Mouse (Mus musculus) bone marrow macrophage, adult 2 months (primary cell): Measurements from ENCODE around the gene Mcm6. TPM values are rescaled to one million over a fixed set of nuclear protein-coding genes. Genes with fewer than 3 reads are reported as not detected.

Experiments used
- H3K27ac ChIP-seq: 2 replicates; pipeline ENCODE4 v1.5.1; 2012; ENCODE audit warnings: low read depth, low read length; ENCODE audit not compliant: insufficient read depth
- H3K4me1 ChIP-seq: 2 replicates; pipeline ENCODE4 v1.6.1; 2012; ENCODE audit warnings: low read length; ENCODE audit not compliant: control insufficient read depth, insufficient read depth
- H3K4me3 ChIP-seq: 2 replicates; pipeline ENCODE4 v1.5.1; 2012; ENCODE audit warnings: mild to moderate bottlenecking, low read length, moderate library complexity; ENCODE audit not compliant: insufficient read depth
- CTCF ChIP-seq: IDR thresholded peaks from 2 replicates; pipeline ENCODE4 v1.5.1; 2012; ENCODE audit warnings: low read depth, mild to moderate bottlenecking, low read length, moderate library complexity
- POLR2A ChIP-seq: IDR thresholded peaks from 2 replicates; pipeline ENCODE4 v1.6.1; 2012; ENCODE audit warnings: mild to moderate bottlenecking, low read depth, low read length, borderline replicate concordance
- polyA plus RNA-seq: library from polyadenylated mRNA; stranded (reverse); fragments of >200 nt; gene quantifications from 2 replicates; pipeline ENCODE4 v1.2.4, GENCODE M21; 2012; ENCODE audit not compliant: missing spikeins, insufficient read depth, insufficient read length

The Mcm6 gene
- polyA plus RNA-seq, 1 experiment: 44.6 TPM

DNA sequence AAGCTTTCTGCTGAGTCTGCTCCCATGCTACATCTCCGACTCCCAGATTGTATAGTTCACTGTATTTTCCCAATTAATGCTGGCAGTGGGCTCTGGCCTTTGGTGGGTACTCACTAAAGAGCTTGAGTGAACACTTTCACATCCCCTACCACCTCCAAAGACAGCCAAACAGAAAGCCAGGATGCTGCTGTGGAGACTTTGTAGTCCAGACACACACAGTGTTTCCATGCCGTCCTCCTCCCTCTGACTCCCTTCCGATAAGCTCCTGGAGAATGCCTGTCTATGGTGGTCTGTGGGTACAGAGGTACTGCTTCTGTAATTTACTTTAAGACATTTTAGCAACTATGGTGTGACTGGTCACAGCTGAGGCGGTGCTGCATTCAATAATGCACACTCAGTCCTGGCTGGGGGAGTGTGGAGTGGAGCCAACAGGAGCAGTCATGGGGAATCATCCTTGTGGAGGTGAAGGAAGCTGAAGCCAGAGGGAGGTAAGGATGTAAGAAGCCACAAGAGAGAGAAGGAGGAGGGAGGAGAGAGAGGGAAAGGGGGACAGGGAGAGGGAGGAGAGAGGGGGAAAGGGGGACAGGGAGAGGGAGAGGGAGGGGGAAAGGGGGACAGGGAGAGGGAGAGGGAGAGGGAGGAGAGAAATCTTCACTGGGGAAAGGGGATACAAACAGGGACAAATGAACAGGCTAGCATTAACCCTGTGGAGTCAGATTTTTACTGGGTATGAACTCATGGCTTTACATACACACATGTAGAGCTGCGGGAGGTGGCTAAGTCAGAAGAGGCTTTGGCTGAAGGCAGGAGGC is 63.5 kb downstream of the Mcm6 start:
- H3K4me3 ChIP-seq: no peak overlapping the region
- no peak overlapping the region for H3K27ac ChIP-seq
- TF ChIP-seq POLR2A: no peak
- no peak for TF ChIP-seq CTCF
- no peaks in the 10 kb centered on the region for H3K4me1 ChIP-seq

DNA sequence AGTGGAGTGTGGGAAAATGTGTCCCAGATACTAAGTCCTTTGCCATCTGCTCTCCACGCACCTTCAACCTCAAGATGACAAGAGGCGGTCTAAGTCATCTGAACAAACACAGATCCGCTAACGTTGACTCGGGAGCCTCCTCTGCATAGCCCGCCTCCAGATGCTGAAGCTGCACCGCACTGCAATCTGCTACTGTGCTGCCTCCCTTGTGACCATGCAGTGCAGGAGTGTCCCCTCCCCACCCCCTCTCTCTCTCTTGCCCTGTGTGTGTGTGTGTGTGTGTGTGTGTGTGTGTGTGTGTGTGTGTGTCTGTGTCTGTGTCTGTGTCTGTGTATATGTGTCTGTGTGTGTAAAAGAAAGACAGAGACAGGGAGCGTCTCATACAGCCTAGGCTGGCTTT is 64.2 kb downstream of the Mcm6 start:
- Histone ChIP-seq H3K4me3 (no peak overlapping the region), H3K27ac (no peak overlapping the region), H3K4me1 (no peaks in the 10 kb centered on the region)
- TF ChIP-seq CTCF: no peak

DNA sequence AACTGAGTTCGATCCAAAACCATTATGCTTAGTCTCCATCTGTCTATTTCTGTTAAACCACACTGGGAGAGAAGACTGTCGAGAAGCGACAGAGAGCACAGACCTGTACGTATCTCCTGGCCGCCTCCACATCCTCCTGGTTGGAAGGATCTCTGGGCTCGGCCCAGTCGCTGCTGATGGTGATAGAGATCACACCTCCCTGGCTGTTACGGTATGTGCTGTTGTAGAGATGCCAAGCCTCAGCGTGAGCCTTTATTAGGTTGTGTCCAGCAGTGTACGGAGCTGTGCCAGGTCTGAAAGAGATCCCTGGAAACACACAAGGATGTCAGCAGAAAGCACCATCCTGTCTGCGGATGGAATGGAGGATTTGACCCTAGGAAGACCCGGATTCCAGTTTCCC is 65.9 kb downstream of the Mcm6 start:
- H3K4me3 ChIP-seq: no peak overlapping the region
- no peaks in the 10 kb centered on the region for H3K4me1 ChIP-seq
- TF ChIP-seq CTCF (no peak), POLR2A (no peak)
- H3K27ac ChIP-seq: no peak overlapping the region

DNA sequence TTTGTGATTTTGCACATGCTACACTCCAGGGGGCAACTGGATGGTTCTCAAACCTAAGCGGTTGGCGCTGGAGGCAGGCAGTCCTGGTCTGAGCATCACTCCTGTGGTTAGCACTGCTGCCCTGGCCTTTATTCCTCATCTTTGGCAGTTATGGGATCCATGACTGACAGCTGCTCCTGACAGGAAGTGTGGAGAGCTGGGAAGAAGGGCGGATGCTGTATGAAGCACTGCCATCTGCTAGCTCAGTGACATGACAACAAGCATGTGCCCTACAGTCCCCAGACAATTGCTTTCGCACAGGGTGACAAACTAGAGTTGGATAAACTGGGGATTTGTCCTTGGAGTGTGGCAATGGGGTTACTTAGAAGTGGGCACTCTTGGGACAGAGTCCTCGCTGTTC is 69.2 kb downstream of the Mcm6 start:
- TF ChIP-seq POLR2A (no peak), CTCF (no peak)
- Histone ChIP-seq H3K4me1 (no peaks in the 10 kb centered on the region), H3K4me3 (no peak overlapping the region)

DNA sequence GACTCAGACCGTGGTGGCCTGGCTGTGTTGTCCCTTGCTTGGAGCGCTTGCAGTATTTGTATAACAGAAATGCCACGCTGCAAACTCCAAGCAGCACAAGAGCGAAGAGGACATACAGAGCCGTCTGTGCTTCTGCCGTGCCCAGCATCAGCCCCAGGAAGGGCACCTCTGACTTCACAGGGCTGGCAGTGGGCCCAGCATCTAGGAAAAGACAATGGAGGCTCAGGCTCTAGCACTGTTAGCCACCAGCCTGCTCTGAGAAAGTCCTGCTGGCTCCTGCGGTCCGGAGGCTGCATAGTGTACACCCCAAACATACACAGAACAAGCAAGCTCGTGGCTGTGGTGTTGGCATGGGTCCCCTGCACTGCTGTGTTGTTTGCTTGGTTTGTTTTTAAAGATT is 74.3 kb downstream of the Mcm6 start:
- no peak overlapping the region for H3K27ac ChIP-seq
- H3K4me3 ChIP-seq: no peak overlapping the region
- no peak for TF ChIP-seq CTCF
- TF ChIP-seq POLR2A: no peak
- H3K4me1 ChIP-seq: no peaks in the 10 kb centered on the region

More for the DNA sequence above, 69.2 kb downstream of the Mcm6 start:
- H3K27ac ChIP-seq: no peak overlapping the region

DNA sequence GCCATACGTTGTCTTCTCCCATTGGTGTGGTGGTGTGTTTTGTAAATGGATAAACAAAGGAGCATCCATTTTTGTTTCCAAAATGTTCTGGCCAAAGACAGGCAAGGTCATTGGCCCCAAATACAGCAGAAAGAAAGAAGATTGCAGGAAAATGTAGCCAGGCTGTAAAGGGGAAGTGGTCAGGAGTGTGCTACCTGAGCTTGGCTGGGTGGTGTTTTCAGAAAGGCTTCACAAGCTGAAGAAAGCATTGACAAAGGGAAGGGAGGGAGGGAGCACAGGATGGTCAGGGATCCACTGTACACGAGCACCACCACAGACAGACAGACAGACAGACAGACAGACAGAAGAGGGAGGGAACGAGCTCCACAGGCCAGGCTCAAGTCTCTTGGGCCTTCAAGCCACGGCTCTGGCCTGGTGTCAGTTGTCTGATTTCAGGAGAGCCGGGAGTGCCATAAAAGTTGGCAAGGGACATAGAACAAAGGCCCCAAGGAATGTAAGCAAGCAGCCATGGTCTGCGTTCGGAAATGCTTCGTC is 75.2 kb downstream of the Mcm6 start:
- no peak for TF ChIP-seq CTCF
- Histone ChIP-seq H3K27ac (no peak overlapping the region), H3K4me3 (no peak overlapping the region), H3K4me1 (no peaks in the 10 kb centered on the region)

DNA sequence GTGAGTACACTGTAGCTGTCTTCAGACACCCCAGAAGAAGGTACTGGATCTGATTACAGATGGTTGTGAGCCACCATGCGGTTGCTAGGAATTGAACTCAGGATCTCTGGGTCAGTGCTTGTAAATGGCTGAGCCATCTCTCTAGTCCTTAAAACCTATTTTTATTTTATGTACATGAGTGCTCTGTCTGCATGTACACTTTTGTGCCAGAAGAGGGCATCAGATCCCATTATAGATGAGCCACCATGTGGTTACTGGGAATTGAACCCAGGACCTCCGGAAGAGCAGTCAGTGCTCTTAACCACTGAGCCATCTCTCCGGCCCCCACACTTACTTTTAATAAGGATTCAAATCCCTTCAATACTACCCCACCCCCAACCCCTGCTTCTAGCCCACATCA is 76.5 kb downstream of the Mcm6 start:
- H3K27ac ChIP-seq: no peak overlapping the region
- no peak overlapping the region for H3K4me3 ChIP-seq
- no peaks in the 10 kb centered on the region for H3K4me1 ChIP-seq
- TF ChIP-seq POLR2A: no peak

DNA sequence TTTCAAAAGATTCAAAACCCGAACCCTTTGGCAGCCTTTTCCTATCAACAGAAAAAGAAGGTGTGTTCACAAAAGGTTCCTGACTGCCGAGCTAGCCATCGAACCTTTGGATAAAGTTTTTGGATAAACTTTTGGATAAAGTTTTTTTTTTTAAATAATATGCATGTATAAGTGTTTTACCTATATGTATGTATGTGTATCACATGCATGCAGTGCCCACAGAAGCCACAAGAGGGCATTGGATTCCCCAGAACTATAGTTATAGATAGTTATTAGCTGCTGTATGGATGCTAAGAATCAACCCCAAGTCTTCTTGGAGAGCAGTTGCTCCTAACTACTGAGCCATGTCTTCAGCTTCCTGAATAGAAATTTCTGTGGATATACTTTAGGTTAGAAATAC is 77.7 kb downstream of the Mcm6 start:
- Histone ChIP-seq H3K4me1 (no peaks in the 10 kb centered on the region), H3K27ac (no peak overlapping the region), H3K4me3 (no peak overlapping the region)
- TF ChIP-seq POLR2A: no peak
- TF ChIP-seq CTCF: no peak

Other genes with a start within 250 kb of the Mcm6 start
- gene Ubxn4, start 115.7 kb downstream of the Mcm6 start, polyA plus RNA-seq: 65.6 and 69.8 TPM in 2 replicates
- not detected in 2 replicates for gene Lct, start 31.3 kb downstream of the Mcm6 start, polyA plus RNA-seq
- 50.2 and 52.9 TPM in 2 replicates for gene Dars, start 57.7 kb upstream of the Mcm6 start, polyA plus RNA-seq
- gene Cxcr4, start 232.6 kb upstream of the Mcm6 start, polyA plus RNA-seq: 259 and 262 TPM in 2 replicates